Mouse (Mus musculus): ENCODE results near the gene 4921504E06Rik. TPM values are rescaled to one million over a fixed set of nuclear protein-coding genes. Genes with fewer than 3 reads are reported as not detected.

4921504E06Rik gene
- not detected for polyA plus RNA-seq (2014; fragmentation: Illumina TruSeq; extraction: RNeasy Lipid Tissue Mini Kit (QIAGEN cat#74804); ENCODE audit: low read depth, low replicate concordance)

DNA sequence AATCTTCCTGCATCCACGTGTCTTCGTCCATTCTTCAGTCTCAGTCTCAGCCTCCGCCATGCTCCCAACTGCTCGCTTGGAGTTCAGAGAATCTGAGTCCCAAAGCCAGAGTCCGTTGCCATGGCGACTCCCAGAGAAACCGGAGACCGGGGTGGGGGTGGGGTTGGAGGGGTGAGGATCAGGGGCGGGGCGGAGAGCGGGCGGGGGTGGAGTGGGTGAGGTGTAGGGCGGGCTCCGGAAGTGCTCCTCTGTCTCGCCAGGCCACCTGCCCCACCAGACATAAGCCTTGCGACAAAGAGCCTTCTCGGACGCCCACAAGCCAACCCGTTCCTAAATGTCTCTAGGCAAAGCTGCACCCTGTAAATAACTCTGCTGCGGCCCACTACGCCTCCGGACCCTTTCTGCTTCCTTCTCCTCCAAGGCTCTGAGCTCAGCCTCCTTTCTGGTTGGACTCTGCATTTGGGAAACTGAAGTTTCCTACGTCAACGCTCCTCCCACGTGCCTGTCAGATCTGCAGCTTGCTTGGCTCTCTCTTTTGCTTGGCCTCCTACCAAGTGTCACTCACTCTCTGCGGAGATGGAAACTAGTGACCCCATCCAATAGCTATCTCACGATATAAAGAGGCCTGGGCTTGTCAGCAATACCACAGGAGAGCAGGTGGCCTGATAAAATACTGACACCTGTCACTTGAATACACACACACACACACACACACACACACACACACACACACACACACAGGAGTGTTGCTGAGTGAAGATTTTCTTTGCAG is at the start of gene 4921504E06Rik:
Gene 4921504E06Rik, minus strand, starts transcription at position 94 of the 772 bp plus-strand sequence.

GRCm38 (mm10) chr2:19444931-19445831 is 108.5 kb downstream of the 4921504E06Rik start, which contains the start of gene Ptf1a:
Ptf1a (plus strand) TSS chr2:19445663.

Other genes starting within 250 kb of the 4921504E06Rik start
- 117 TPM for gene Msrb2, start 182.5 kb downstream of the 4921504E06Rik start, polyA plus RNA-seq (2014; fragmentation: Illumina TruSeq; extraction: RNeasy Lipid Tissue Mini Kit (QIAGEN cat#74804); ENCODE audit: low read depth, low replicate concordance)
- not detected for gene Ptf1a, start 108.3 kb downstream of the 4921504E06Rik start, polyA plus RNA-seq (2014; fragmentation: Illumina TruSeq; extraction: RNeasy Lipid Tissue Mini Kit (QIAGEN cat#74804); ENCODE audit: low read depth, low replicate concordance)
- gene Otud1, start 103.8 kb upstream of the 4921504E06Rik start, polyA plus RNA-seq (2014; fragmentation: Illumina TruSeq; extraction: RNeasy Lipid Tissue Mini Kit (QIAGEN cat#74804); ENCODE audit: low read depth, low replicate concordance): 17.2 TPM

All from heart, adult 10 weeks (tissue).